Mouse (Mus musculus) bone marrow macrophage, adult 2 months (primary cell): ENCODE measurements around the gene Limd2.

Source experiments
- CTCF ChIP-seq: IDR thresholded peaks from 2 replicates; pipeline ENCODE4 v1.5.1; 2012; ENCODE audit warnings: low read depth, mild to moderate bottlenecking, low read length, moderate library complexity
- POLR2A ChIP-seq: IDR thresholded peaks from 2 replicates; pipeline ENCODE4 v1.6.1; 2012; ENCODE audit warnings: mild to moderate bottlenecking, low read depth, low read length, borderline replicate concordance

DNA sequence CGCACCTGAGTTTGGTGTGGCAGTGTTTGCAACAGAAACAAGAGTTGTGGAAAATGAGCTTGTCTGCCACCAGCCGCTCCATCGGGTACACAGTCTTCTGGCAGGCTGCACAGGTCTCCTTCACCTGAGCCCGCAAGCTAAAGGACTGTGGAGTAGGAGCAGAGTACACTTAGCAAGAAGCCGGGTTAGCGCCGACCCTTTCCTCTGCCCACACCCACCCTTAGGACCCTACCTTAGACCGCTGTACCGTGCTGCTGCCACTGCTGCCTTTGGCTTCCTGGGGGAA is 1.8 kb downstream of the Limd2 start:
- TF ChIP-seq CTCF (no peak), POLR2A (no peak)
